Mouse (Mus musculus) heart, adult 2 months (tissue): Measurements from ENCODE around the gene Tnnt1. TPM values are rescaled to one million over a fixed set of nuclear protein-coding genes. Genes with fewer than 3 reads are reported as not detected.
"Not testable (repeated sequence)": the region's sequence is repeated elsewhere in the genome, so short reads cannot be mapped to it uniquely, and the experiment has no call there.

Experiments used
- DNase-seq, 2 experiments: peaks; one replicate each; pipeline ENCODE4 v3.0.0; 2021
- H3K27ac ChIP-seq: fragments of 200-600 bp; 2 replicates; pipeline ENCODE4 v1.8.1; 2022
- H3K27me3 ChIP-seq: fragments of 200-500 bp; 2 replicates; pipeline ENCODE4 v1.6.1; 2012; ENCODE audit warnings: mild to moderate bottlenecking, low read length, inconsistent platforms, mixed read lengths; ENCODE audit not compliant: control insufficient read depth, insufficient read depth
- H3K36me3 ChIP-seq: fragments of 200-500 bp; 2 replicates; pipeline ENCODE4 v1.6.1; 2012; ENCODE audit warnings: low read length, inconsistent platforms; ENCODE audit not compliant: control insufficient read depth, insufficient read depth
- H3K4me1 ChIP-seq: fragments of 200-500 bp; 2 replicates; pipeline ENCODE4 v1.6.1; 2011; ENCODE audit warnings: low read length; ENCODE audit not compliant: control insufficient read depth, insufficient read depth
- H3K4me3 ChIP-seq: fragments of 200-600 bp; 2 replicates; pipeline ENCODE4 v1.8.1; 2022
- H3K79me2 ChIP-seq: fragments of 200-500 bp; replicated peaks from 2 replicates; pipeline ENCODE4 v1.6.1; 2012; ENCODE audit warnings: mild to moderate bottlenecking, inconsistent platforms, low read length, moderate library complexity, mixed read lengths; ENCODE audit not compliant: control insufficient read depth, insufficient read depth
- H3K9ac ChIP-seq: fragments of 200-500 bp; 2 replicates; pipeline ENCODE4 v1.6.1; 2012; ENCODE audit warnings: low read depth, mild to moderate bottlenecking, control low read depth, inconsistent platforms, low read length, mixed read lengths
- CTCF ChIP-seq: fragments of 200-600 bp; IDR thresholded peaks from 2 replicates; pipeline ENCODE4 v1.8.1; 2022; ENCODE audit warnings: antibody characterized with exemption, mild to moderate bottlenecking, moderate library complexity
- EP300 ChIP-seq: fragments of 200-500 bp; IDR thresholded peaks from 2 replicates; pipeline ENCODE4 v1.6.1; 2011; ENCODE audit warnings: low read depth, low read length, control low read depth; ENCODE audit not compliant: insufficient read depth
- POLR2A ChIP-seq: fragments of 200-500 bp; IDR thresholded peaks from 2 replicates; pipeline ENCODE4 v1.6.1; 2011; ENCODE audit warnings: mild to moderate bottlenecking, low read depth, low read length, control low read depth; ENCODE audit not compliant: insufficient read depth
- WGBS: fragments of 180-500 bp; shearing (Covaris S2); methylation state at CpG from one replicate; pipeline ENCODE4 v1.1.7; 2018; 5-methylcytosine and 5-hydroxymethylcytosine counted together
- intact Hi-C: fragments of 180-260 bp; cut with DNase I; formaldehyde crosslinking; loops from one replicate; pipeline ENCODE4 v1.15.1; 2025
- polyA plus RNA-seq: library from polyadenylated mRNA; depleted of rRNA; stranded (reverse); fragments of >200 nt; gene quantifications from 2 replicates; pipeline ENCODE4 v1.2.3, GENCODE M21; 2012
- total RNA-seq, 2 experiments: library from RNA; stranded (reverse); gene quantifications; 2 replicates each; pipeline ENCODE4 v1.2.3; 2021

Tnnt1 gene
- total and polyA plus RNA-seq, 3 experiments, result 9.2 to 19.7 (median 15.6) TPM

- H3K27me3 ChIP-seq, H3K79me2 ChIP-seq, H3K4me1 ChIP-seq, H3K36me3 ChIP-seq: not testable (repeated sequence)
- DNase-seq, result peak; percentile 59 to 61
- WGBS, result 60% methylated on average over 15 of the region's 15 CpGs
- TF ChIP-seq EP300 (0 out of 2 replicates have a peak, but pooled peaks have one; percentile 67), CTCF (peak; percentile 80)
- peak within 1 kb of the TSS; percentile 10; the same call in 1 of the 2 replicates for H3K4me3 ChIP-seq
- H3K27ac ChIP-seq, result peak within 1 kb of the TSS; percentile 98
- intact Hi-C loops, result loop anchor here (2.0 kb wide), 1 partner anchor 92 kb away; no protein-coding TSS in a partner anchor
- H3K9ac ChIP-seq, result peak within 1 kb of the TSS; percentile 63
Observed at GRCm38 (mm10) chr7:4524212-4524922, 8.2 kb upstream of the Tnnt1 start, which contains the start of gene Tnni3. Gene Tnni3 (minus strand): TSS chr7:4524229.

GRCm38 (mm10) chr7:4523205-4524130 is 7.3 kb upstream of the Tnnt1 start:
- whole genome bisulfite sequencing, result 64% methylated on average over 33 of the region's 33 CpGs
- Histone ChIP-seq H3K9ac (peak overlapping the region; percentile 63), H3K4me3 (peak overlapping the region; percentile 10; the same call in 1 of the 2 replicates), H3K4me1 (peaks cover 2% of the 10 kb centered on the region; the same call in 1 of the 2 replicates), H3K27ac (peak overlapping the region; percentile 98), H3K27me3 (no peaks in the 10 kb centered on the region), H3K36me3 (no peaks in the 10 kb centered on the region), H3K79me2 (no peaks in the 10 kb centered on the region)
- intact Hi-C loops, result loop anchor here (2.0 kb wide), 1 partner anchor 91 kb away; no protein-coding TSS in a partner anchor
- TF ChIP-seq CTCF, result no peak
- TF ChIP-seq EP300, result no peak
- peak; percentile 47; the same call in 1 of the 2 replicates for TF ChIP-seq POLR2A
- no peak for DNase-seq

- peak; percentile 50 to 73 for DNase-seq
- no peaks in the 10 kb centered on the region for H3K27me3 ChIP-seq
Observed at GRCm38 (mm10) chr7:4522292-4522691, 6.1 kb upstream of the Tnnt1 start.

DNA sequence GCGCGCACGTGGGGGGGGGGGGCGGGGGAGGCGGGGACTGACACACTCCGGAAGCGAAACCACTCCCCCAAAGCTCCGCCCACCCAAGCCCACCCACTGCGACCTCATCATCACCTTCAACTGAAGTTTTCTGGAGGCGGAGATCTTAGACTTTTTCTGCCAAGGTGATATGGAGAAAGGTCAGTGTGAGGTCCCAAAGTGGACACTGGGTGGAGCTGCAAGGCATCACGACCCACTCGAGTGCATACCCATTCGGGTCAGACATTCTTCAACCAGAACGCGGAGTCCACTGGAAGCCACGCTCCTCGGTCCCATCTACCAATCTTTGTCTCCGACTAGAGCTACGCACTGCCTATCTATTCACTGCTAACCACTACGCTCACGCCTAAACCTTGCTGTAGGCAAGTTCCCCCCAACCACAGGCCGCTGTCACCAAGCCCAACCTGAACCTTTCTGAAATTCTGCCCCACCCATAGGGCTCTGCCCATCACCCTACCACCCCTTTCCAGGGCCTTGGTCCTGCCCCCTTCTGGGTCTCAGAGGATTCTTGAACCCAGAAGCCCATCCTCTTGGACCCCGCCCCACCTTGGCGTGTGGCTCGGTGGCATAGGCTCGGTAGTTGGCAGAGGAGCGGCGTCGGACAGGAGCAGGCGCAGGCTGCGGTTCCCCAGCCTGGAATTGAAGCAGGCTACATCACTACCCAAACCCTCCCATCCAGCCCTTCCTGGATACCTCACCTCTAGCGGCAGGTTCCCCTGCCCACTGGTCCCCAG is 5.2 kb upstream of the Tnnt1 start:
- H3K9ac ChIP-seq, result peak overlapping the region; percentile 91
- H3K79me2 ChIP-seq, result no peaks in the 10 kb centered on the region
- peak; percentile 53 to 66 for DNase-seq
- no peaks in the 10 kb centered on the region for H3K27me3 ChIP-seq
- TF ChIP-seq EP300, result peak; percentile 93
- TF ChIP-seq CTCF, result peak; percentile 40
- peak; percentile 94 for TF ChIP-seq POLR2A
- intact Hi-C loops, result no loop called here
- no peaks in the 10 kb centered on the region for H3K36me3 ChIP-seq
- peaks cover 1% of the 10 kb centered on the region; the same call in 1 of the 2 replicates for H3K4me1 ChIP-seq
- H3K4me3 ChIP-seq, result peak overlapping the region; percentile 60
- H3K27ac ChIP-seq, result peak overlapping the region; percentile 98
- 27% methylated on average over 32 of the region's 32 CpGs for WGBS

More at GRCm38 (mm10) chr7:4522292-4522691, 6.1 kb upstream of the Tnnt1 start:
- H3K4me3 ChIP-seq, result peak overlapping the region; percentile 60
- 39% methylated on average over 6 of the region's 6 CpGs for WGBS
- TF ChIP-seq POLR2A (peak; percentile 97), EP300 (peak; percentile 91; the same call in 1 of the 2 replicates), CTCF (no peak)
- intact Hi-C loops, result no loop called here
- H3K9ac ChIP-seq, result peak overlapping the region; percentile 91
- no peaks in the 10 kb centered on the region for H3K79me2 ChIP-seq
- peak overlapping the region; percentile 98 for H3K27ac ChIP-seq
- no peaks in the 10 kb centered on the region for H3K36me3 ChIP-seq
- peaks cover 3% of the 10 kb centered on the region; the same call in 1 of the 2 replicates for H3K4me1 ChIP-seq

- Histone ChIP-seq H3K27ac (no peak overlapping the region; the same call in 1 of the 2 replicates), H3K36me3 (no peaks in the 10 kb centered on the region), H3K4me1 (peaks cover 4% of the 10 kb centered on the region; the same call in 1 of the 2 replicates), H3K4me3 (peak overlapping the region; percentile 44), H3K79me2 (no peaks in the 10 kb centered on the region), H3K9ac (peak overlapping the region; percentile 25), H3K27me3 (no peaks in the 10 kb centered on the region)
- DNase-seq, result no peak
- intact Hi-C loops, result no loop called here
- TF ChIP-seq EP300 (0 out of 2 replicates have a peak, but pooled peaks have one; percentile 33), CTCF (no peak), POLR2A (no peak; the same call in 1 of the 2 replicates)
- WGBS, result 13% methylated on average over 1 of the region's 1 CpGs
Observed at GRCm38 (mm10) chr7:4518487-4518886, 2.3 kb upstream of the Tnnt1 start.
